Mouse (Mus musculus) lung, postnatal 0 days (tissue): ENCODE measurements around the gene B430306N03Rik.

Experiments
- CTCF ChIP-seq: IDR thresholded peaks from 2 replicates; pipeline ENCODE4 v1.5.1; 2016; ENCODE audit warnings: antibody characterized with exemption, mild to moderate bottlenecking
- EP300 ChIP-seq: IDR thresholded peaks from 2 replicates; pipeline ENCODE4 v1.6.1; 2016; ENCODE audit warnings: antibody characterized with exemption, mild to moderate bottlenecking, control low read depth

DNA sequence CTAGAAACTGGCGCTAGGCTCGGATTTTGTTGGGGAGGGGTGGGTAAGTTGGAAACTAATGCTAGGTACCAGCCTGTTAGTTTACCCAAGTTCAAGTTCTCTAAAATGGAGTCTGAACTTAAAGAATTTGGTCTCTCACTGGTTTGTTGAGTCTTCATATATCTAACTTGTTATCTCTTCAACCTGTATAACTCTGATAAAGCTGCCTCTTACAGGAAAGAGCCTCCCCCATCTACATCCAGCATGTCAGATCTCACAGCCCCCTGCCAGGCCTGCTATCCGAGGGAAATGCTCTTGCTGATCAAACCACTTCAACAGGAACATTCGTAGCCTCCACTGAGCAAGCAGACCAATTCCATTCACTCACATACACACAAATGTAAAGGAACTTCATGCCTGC is 36.9 kb upstream of the B430306N03Rik start:
- no peak for TF ChIP-seq CTCF
- TF ChIP-seq EP300, result no peak
